Mouse (Mus musculus): ENCODE results near the gene Rsg1. TPM values are rescaled to one million over a fixed set of nuclear protein-coding genes. Genes with fewer than 3 reads are reported as not detected.

The Rsg1 gene
- polyA plus RNA-seq (2015; fragmentation: Nextera tagmentation; extraction: Ambion mirVana), result 5.8 TPM in 2 replicates

GRCm38 (mm10) chr4:141213770-141214336, at the start of gene Rsg1:
Gene Rsg1, plus strand, starts transcription at chr4:141213956.
- ATAC-seq (ENCODE audit: insufficient read depth, low FRiP score, low read depth), result peak; percentile 76

DNA sequence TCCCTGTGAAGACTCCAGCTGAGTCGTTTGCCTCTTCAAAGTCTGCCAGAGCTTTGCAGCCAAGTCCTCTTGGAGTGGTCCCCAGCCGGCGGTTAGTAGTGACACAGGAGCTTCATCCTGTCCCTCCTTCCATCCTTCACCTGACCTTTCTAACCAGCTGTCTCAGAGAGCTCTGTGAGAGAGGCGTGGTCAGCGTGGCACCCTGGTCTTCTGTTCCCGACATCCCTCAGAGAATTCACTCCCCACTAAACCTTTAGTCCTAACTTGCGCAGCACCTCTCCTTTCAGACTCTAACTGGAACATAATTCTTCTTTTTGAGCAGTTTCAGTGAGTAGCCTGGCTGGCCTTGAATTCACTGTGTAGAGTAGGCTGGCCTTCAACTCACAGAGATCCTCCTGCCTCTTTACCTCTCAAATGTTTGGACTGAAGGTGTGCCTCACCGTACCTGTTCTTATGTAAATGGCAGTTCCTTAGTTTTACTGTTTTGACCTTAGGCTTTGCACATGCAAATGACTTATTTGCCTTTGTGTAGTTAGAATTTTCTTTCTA, 47.9 kb upstream of the Rsg1 start:
- Histone ChIP-seq H3K4me3 (replicated peaks) (no peak overlapping the region), H3K4me2 (no peak overlapping the region), H3K4me1 (no peaks in the 10 kb centered on the region), H3K36me3 (peaks cover 11% of the 10 kb centered on the region), H3K27ac (no peak overlapping the region), H3K9me3 (no peaks in the 10 kb centered on the region), H3K27me3 (replicated peaks) (no peaks in the 10 kb centered on the region), H3K9ac (no peak overlapping the region)
- 69% methylated on average over 8 of the region's 8 CpGs for WGBS
- ATAC-seq (ENCODE audit: insufficient read depth, low FRiP score, low read depth), result no peak

More at GRCm38 (mm10) chr4:141213770-141214336, at the start of gene Rsg1:
- Histone ChIP-seq H3K27ac (peak within 1 kb of the TSS; percentile 59; the same call in 1 of the 2 replicates), H3K4me3 (replicated peaks) (peak within 1 kb of the TSS; percentile 60), H3K27me3 (replicated peaks) (no peaks in the 10 kb centered on the region), H3K4me2 (peak within 1 kb of the TSS; percentile 95), H3K4me1 (peaks cover 13% of the 10 kb centered on the region), H3K9me3 (no peaks in the 10 kb centered on the region), H3K36me3 (no peaks in the 10 kb centered on the region), H3K9ac (peak within 1 kb of the TSS; percentile 37; the same call in 1 of the 2 replicates)
- WGBS, result under 1% methylated on average over 24 of the region's 24 CpGs

GRCm38 (mm10) chr4:141167156-141167555, 46.6 kb upstream of the Rsg1 start:
- no peak overlapping the region for H3K4me3 ChIP-seq (replicated peaks)
- H3K27me3 ChIP-seq (replicated peaks), result no peaks in the 10 kb centered on the region
- WGBS, result 93% methylated on average over 3 of the region's 3 CpGs
- H3K4me2 ChIP-seq, result no peak overlapping the region
- H3K9me3 ChIP-seq, result no peaks in the 10 kb centered on the region
- H3K27ac ChIP-seq, result no peak overlapping the region
- ATAC-seq (ENCODE audit: insufficient read depth, low FRiP score, low read depth), result no peak
- H3K4me1 ChIP-seq, result no peaks in the 10 kb centered on the region
- peaks cover 23% of the 10 kb centered on the region for H3K36me3 ChIP-seq
- H3K9ac ChIP-seq, result no peak overlapping the region

DNA sequence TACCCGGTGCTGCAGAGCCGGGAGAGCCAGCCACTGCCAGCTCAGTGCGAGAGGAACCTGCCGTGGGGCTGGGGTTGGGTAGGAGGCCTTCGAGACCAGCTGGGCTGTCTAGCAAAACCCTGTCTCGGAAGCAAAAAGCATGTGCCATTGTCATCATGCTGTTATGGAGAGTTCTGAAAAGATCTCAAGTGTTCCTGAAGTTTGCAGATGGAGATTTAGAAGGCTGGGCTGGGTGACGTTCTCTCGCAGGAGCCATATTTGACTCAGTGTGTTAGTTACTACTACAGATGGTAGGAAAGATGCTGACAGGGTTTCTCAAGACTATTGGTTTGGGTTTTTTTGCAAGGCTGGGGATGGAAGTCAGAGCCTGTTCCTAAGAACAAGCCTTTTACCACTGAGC, 41.6 kb upstream of the Rsg1 start:
- Histone ChIP-seq H3K27ac (no peak overlapping the region), H3K27me3 (replicated peaks) (no peaks in the 10 kb centered on the region), H3K9me3 (no peaks in the 10 kb centered on the region), H3K9ac (no peak overlapping the region), H3K4me1 (no peaks in the 10 kb centered on the region), H3K4me2 (no peak overlapping the region), H3K4me3 (replicated peaks) (no peak overlapping the region), H3K36me3 (peaks cover 28% of the 10 kb centered on the region)
- ATAC-seq (ENCODE audit: insufficient read depth, low FRiP score, low read depth), result no peak
- 94% methylated on average over 8 of the region's 8 CpGs for WGBS

DNA sequence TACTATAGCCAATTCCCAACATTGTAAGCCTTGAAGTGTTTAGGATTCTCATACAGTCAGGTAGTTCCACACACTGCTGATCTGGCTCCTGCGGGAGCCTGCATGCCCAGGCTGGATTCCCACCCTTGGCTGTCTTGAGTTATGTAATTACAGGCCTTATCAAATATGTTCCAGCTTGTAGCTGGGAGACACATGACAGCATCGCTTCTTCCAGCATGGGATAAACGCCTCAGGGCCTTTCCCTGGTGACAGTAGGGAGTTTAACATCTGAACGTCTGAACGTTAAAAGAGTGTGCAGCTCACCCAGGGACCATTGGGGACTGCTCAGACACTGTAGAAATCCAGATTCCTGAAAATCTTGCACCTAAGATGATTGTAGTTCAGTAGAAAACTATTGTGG, 38.0 kb upstream of the Rsg1 start:
- 79% methylated on average over 5 of the region's 5 CpGs for WGBS
- Histone ChIP-seq H3K9me3 (no peaks in the 10 kb centered on the region), H3K4me1 (no peaks in the 10 kb centered on the region), H3K4me2 (no peak overlapping the region), H3K36me3 (peaks cover 16% of the 10 kb centered on the region), H3K4me3 (replicated peaks) (no peak overlapping the region), H3K27me3 (replicated peaks) (no peaks in the 10 kb centered on the region), H3K9ac (no peak overlapping the region), H3K27ac (no peak overlapping the region)
- no peak for ATAC-seq (ENCODE audit: insufficient read depth, low FRiP score, low read depth)

DNA sequence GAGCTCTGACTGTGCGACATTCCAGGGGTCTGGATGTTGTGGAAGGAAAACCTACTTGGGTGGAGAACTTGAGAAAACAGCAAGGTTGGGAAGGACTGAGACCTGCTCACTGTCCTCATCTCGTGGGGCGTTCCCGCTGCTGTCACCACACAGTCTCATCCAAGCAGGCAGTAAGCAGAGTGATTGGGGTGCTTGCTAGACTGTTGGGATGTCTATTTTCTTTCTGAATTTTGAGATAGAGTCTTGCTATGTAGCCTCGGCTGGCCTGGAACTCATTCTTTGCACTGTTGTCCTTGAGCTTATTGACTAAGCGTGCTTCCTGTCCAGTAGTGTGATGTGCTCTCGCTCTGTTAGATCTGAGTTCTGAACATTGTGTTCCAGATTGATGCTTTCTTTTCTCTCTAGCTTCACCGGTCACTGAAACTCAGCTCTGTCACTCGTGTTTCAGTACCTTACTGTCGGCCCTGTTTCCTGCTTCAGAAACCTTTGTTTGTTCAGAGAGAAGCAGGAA, 37.4 kb upstream of the Rsg1 start:
- Histone ChIP-seq H3K27ac (0 out of 2 replicates have a peak overlapping the region, but pooled peaks have one; percentile 28), H3K9me3 (no peaks in the 10 kb centered on the region), H3K36me3 (peaks cover 13% of the 10 kb centered on the region), H3K4me3 (replicated peaks) (no peak overlapping the region), H3K27me3 (replicated peaks) (no peaks in the 10 kb centered on the region), H3K4me1 (no peaks in the 10 kb centered on the region), H3K4me2 (no peak overlapping the region), H3K9ac (no peak overlapping the region)
- 76% methylated on average over 10 of the region's 10 CpGs for WGBS
- ATAC-seq (ENCODE audit: insufficient read depth, low FRiP score, low read depth), result no peak

DNA sequence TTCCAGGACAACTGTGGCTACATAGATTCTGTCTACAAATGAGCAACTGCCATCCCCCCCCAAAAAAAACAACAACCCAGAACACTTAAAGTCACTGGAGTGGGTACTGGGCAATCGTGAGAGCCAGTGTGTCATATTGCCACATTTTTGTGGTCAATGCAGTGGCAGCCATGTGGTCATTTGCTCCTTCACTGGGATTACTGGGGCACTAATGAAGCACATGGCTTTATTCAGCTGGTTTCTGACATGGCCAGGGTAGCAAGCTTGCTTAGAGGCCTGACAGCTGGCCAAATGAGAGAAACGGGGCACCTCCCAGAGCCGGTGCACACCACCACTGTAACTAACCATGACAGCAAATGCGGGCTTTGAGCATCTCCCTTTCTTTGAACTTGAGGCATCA, 35.3 kb upstream of the Rsg1 start:
- Histone ChIP-seq H3K9me3 (no peaks in the 10 kb centered on the region), H3K4me2 (no peak overlapping the region), H3K36me3 (peaks cover 11% of the 10 kb centered on the region), H3K4me3 (replicated peaks) (no peak overlapping the region), H3K27me3 (replicated peaks) (no peaks in the 10 kb centered on the region), H3K4me1 (no peaks in the 10 kb centered on the region), H3K9ac (no peak overlapping the region), H3K27ac (no peak overlapping the region)
- ATAC-seq (ENCODE audit: insufficient read depth, low FRiP score, low read depth), result no peak
- 84% methylated on average over 4 of the region's 4 CpGs for WGBS

DNA sequence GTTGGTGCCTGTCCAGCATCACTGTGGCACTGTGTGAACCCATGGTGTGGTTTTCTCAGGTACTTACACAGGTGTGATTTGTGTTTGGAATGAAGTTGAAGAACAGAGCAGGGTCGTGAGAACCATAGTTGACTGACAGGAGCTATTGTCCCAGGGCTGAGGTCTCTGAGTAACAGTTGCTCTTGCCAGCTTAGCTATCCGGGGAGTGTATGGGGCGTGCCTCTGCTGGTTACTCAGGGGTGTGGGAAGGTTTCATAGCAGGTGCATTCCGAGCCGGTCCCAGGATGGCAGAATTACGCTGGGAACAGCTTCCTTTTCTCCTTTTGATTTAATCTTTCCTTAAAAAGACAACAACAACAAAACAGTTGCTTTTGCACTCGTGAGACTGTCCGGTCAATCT, 32.9 kb upstream of the Rsg1 start:
- Histone ChIP-seq H3K4me3 (replicated peaks) (no peak overlapping the region), H3K4me2 (no peak overlapping the region), H3K4me1 (no peaks in the 10 kb centered on the region), H3K36me3 (peaks cover 7% of the 10 kb centered on the region), H3K9me3 (no peaks in the 10 kb centered on the region), H3K9ac (no peak overlapping the region), H3K27ac (no peak overlapping the region), H3K27me3 (replicated peaks) (no peaks in the 10 kb centered on the region)
- 76% methylated on average over 8 of the region's 8 CpGs for WGBS
- no peak for ATAC-seq (ENCODE audit: insufficient read depth, low FRiP score, low read depth)

DNA sequence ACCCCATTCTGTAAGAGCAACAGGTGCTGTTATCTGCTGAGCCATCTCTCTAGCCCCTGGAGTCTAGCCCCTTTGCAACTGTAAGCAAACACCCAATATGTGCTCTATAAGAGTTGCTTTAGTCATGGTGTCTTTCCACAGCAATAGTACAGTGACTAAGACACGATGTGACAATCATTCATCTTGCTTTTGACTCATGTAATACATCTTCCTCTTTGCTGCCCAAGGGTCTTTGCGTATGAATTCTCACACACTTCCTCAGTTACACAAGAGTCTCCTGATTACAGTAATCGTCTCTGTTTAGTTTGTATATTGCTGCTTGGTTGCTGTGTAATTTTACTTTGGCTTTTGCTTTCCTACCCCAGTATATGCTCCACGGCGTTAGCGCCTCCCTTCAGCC, 31.8 kb upstream of the Rsg1 start:
- Histone ChIP-seq H3K9me3 (no peaks in the 10 kb centered on the region), H3K36me3 (peaks cover 7% of the 10 kb centered on the region), H3K27me3 (replicated peaks) (no peaks in the 10 kb centered on the region), H3K27ac (no peak overlapping the region), H3K9ac (no peak overlapping the region), H3K4me3 (replicated peaks) (no peak overlapping the region), H3K4me1 (peaks cover 8% of the 10 kb centered on the region), H3K4me2 (no peak overlapping the region)
- whole genome bisulfite sequencing, result 93% methylated on average over 6 of the region's 6 CpGs
- no peak for ATAC-seq (ENCODE audit: insufficient read depth, low FRiP score, low read depth)

GRCm38 (mm10) chr4:141183932-141184331, 29.8 kb upstream of the Rsg1 start:
- H3K27me3 ChIP-seq (replicated peaks), result no peaks in the 10 kb centered on the region
- H3K9ac ChIP-seq, result no peak overlapping the region
- no peaks in the 10 kb centered on the region for H3K9me3 ChIP-seq
- no peak overlapping the region for H3K27ac ChIP-seq
- WGBS, result 87% methylated on average over 2 of the region's 2 CpGs
- H3K4me1 ChIP-seq, result peaks cover 14% of the 10 kb centered on the region
- ATAC-seq (ENCODE audit: insufficient read depth, low FRiP score, low read depth), result no peak
- H3K36me3 ChIP-seq, result peaks cover 7% of the 10 kb centered on the region; the same call in 1 of the 2 replicates
- H3K4me3 ChIP-seq (replicated peaks), result no peak overlapping the region
- H3K4me2 ChIP-seq, result no peak overlapping the region

DNA sequence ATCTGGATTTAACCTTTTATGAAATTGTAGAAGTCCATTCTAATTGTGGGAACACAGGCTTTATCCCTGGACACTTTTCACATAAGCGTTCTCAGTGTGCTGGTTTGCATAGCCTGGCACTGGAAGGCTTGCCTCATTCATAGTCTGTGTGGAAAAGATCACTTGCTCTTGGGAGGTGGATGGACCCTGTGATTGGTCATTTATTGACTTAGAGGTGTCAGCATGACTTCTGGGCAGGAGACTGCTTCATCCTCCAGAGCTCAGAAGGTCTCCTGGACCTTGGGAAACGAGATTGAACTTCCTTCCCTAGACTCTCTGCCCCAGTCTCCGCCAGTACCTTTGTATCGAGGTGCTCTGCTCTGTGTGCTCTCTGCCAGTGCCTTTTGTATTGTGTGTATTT, 29.3 kb upstream of the Rsg1 start:
- H3K9ac ChIP-seq, result no peak overlapping the region
- H3K36me3 ChIP-seq, result peaks cover 7% of the 10 kb centered on the region; the same call in 1 of the 2 replicates
- H3K9me3 ChIP-seq, result no peaks in the 10 kb centered on the region
- 96% methylated on average over 4 of the region's 4 CpGs for WGBS
- no peak overlapping the region for H3K27ac ChIP-seq
- H3K27me3 ChIP-seq (replicated peaks), result no peaks in the 10 kb centered on the region
- no peak overlapping the region for H3K4me3 ChIP-seq (replicated peaks)
- H3K4me1 ChIP-seq, result peaks cover 14% of the 10 kb centered on the region
- ATAC-seq (ENCODE audit: insufficient read depth, low FRiP score, low read depth), result no peak
- H3K4me2 ChIP-seq, result no peak overlapping the region

DNA sequence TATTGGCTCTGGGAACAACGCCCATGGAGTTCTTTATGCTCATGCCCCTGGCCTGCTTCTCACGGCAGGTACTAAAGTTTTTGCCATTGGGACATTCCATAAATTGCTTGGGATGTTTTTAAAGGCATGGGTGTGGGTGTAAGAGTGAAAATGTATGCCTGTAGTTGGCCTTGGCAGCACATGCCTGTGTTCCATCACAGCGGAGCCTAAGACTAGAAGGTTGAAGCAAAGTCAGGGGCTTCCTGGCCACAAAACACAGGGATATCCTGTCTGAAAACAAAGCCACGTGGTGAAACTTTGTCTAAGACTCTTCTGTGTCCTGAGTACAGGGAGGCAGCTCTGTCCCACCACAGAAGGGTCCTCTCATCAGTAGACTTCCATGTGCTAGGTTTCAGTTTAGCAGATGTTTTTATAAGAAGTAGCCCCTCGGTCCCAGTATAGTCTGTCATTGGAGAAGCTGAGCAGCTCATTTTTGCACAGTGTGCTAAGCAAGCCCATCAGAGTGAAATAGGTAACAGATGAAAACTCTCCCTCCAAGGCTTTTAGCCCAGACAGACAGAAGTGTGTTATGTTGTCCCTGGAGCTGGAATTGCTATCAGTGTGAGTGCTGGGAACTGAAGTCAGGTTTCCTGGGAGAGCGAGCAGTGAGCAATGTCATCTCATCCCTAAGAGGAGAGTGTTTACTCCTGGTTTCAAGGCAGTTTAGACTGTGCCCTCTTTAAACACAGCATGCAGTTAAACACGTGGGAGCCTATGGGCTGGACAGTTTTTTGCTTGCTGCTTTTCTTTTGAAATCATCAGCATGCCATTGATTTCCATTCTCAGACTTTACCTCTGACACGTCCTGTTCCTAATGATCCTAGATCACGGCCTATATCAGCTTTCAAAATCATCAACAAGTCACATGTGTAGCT, 26.6 kb upstream of the Rsg1 start:
- peaks cover 14% of the 10 kb centered on the region for H3K4me1 ChIP-seq
- no peak overlapping the region for H3K9ac ChIP-seq
- no peaks in the 10 kb centered on the region for H3K27me3 ChIP-seq (replicated peaks)
- H3K36me3 ChIP-seq, result peaks cover 16% of the 10 kb centered on the region; the same call in 1 of the 2 replicates
- H3K27ac ChIP-seq, result no peak overlapping the region
- WGBS, result 49% methylated on average over 9 of the region's 9 CpGs
- no peaks in the 10 kb centered on the region for H3K9me3 ChIP-seq
- ATAC-seq (ENCODE audit: insufficient read depth, low FRiP score, low read depth), result no peak
- H3K4me2 ChIP-seq, result no peak overlapping the region
- H3K4me3 ChIP-seq (replicated peaks), result no peak overlapping the region

Data from stomach, embryonic 15.5 days (tissue).